Mouse (Mus musculus): Measurements from ENCODE around the gene Gm9844.

DNA sequence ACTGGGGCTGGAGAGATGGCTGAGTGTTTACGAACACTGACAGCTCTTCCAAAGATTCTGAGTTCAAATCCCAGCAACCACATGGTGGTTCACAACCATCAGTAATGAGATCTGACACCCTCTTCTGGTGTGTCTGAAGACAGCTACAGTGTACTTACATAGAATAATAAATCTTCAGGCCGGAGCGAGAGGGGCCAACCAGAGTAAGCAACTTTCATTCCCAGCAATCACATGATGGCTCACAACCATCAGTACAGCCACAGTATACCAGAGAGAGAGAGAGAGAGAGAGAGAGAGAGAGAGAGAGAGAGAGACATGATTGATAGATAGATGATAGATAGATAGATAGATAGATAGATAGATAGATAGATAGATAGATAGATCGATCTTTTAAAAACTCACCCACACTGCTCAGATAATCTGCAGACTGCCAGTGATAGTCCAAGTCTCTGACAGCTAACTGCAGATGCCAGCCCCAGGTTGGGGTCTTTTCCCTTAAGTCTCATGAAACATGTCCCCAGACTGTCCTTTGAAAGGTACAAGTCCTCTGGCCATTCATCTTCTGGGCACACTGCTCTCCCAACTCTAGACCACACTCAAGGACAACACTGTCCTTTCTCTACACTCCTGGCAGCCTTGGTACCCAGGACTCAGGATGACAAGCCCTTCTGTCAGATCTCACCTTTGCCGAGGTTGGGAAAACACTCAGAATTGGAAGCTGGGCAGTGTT, 10.3 kb upstream of the Gm9844 start:
- no peak for TF ChIP-seq CTCF (IDR thresholded peaks at IDR 0.05; ENCODE audit: low read depth)
- TF ChIP-seq EP300 (IDR thresholded peaks at IDR 0.05; ENCODE audit: low read depth): no peak

Measured in heart, postnatal 0 days (tissue).